Mouse (Mus musculus): Measurements from ENCODE around the gene Kazn.

DNA sequence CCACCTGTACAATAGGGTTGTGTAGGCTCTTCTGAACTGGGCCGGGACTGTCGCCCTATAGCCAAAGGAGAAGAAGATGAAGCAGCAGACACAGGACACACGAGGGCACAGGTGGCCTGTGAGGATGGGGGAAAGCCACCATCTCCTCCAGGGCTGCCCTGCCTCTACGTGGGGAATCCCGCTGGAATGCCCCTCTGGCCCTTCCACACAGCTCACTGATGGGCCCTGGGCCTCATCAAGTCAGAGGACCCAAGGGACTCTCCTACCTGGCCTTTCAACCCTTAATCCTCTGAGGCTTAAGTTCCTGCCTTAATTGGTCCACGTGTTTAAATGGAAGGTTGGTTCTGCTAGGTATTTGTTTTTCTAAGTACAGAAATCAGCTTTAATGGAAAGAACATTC lies 95.9 kb downstream of the Kazn start:
- TF ChIP-seq CTCF (conservative IDR thresholded peaks at IDR 0.05 in 1 of 2, IDR thresholded peaks at IDR 0.05 in 1 of 2; ENCODE audit: low read depth in 2 of 2, low read length in 2 of 2) = 0 out of 4 replicates have a peak, but pooled peaks of 1 of the 2 experiments have one; percentile 5
- 0 out of 2 replicates have a peak, but pooled peaks have one; percentile 29 for TF ChIP-seq RCOR1 (conservative IDR thresholded peaks at IDR 0.05; ENCODE audit: low read depth, low read length)
- no peak for TF ChIP-seq ZC3H11A (IDR thresholded peaks at IDR 0.05; ENCODE audit: low read depth, low read length)
- no peak for TF ChIP-seq NELFE (IDR thresholded peaks at IDR 0.05; ENCODE audit: low read depth, low read length)
- TF ChIP-seq POLR2A (IDR thresholded peaks at IDR 0.05; ENCODE audit: low read depth, low read length) = no peak
- TF ChIP-seq USF1 (IDR thresholded peaks at IDR 0.05; ENCODE audit: low read depth, low read length) = no peak
- no peak for TF ChIP-seq MXI1 (IDR thresholded peaks at IDR 0.05; ENCODE audit: low read depth, low read length)
- TF ChIP-seq EP300 (IDR thresholded peaks at IDR 0.05; ENCODE audit: low read length) = peak; percentile 50; the same call in 1 of the 2 replicates
- 0 out of 2 replicates have a peak, but pooled peaks have one; percentile 8 for TF ChIP-seq SMC3 (IDR thresholded peaks at IDR 0.05; ENCODE audit: low read depth, low read length)

Measured in CH12.LX (cell line).